Mouse (Mus musculus) midbrain, embryonic 11.5 days (tissue): ENCODE results near the gene Adssl1. TPM values are rescaled to one million over a fixed set of nuclear protein-coding genes. Genes with fewer than 3 reads are reported as not detected.

Experiments
- ATAC-seq: fragments of 200-750 bp; cut with Nextera tagmentation; 2 replicates; pipeline ENCODE4 v1.8.0; 2017; ENCODE audit warnings: moderate TSS enrichment, moderate library complexity; ENCODE audit not compliant: low FRiP score
- DNase-seq: peaks from one replicate; pipeline ENCODE4 v3.0.0; 2015; ENCODE audit warnings: low spot score; ENCODE audit errors: missing footprints
- H3K27ac ChIP-seq: fragments of 300-500 bp; sonication (generic); 2 replicates; pipeline ENCODE4 v1.5.1; 2014; ENCODE audit warnings: low read depth, low read length
- H3K27me3 ChIP-seq: fragments of 300-500 bp; sonication (generic); 2 replicates; pipeline ENCODE4 v1.6.1; 2014; ENCODE audit warnings: mild to moderate bottlenecking, low read length, moderate library complexity, mixed read lengths; ENCODE audit not compliant: control insufficient read depth, insufficient read depth
- H3K36me3 ChIP-seq: fragments of 300-500 bp; sonication (generic); 2 replicates; pipeline ENCODE4 v1.6.1; 2014; ENCODE audit warnings: mild to moderate bottlenecking, low read length, moderate library complexity, mixed read lengths; ENCODE audit not compliant: control insufficient read depth, insufficient read depth
- H3K4me1 ChIP-seq: fragments of 300-500 bp; sonication (generic); 2 replicates; pipeline ENCODE4 v1.6.1; 2014; ENCODE audit warnings: low read length; ENCODE audit not compliant: control insufficient read depth, insufficient read depth
- H3K4me2 ChIP-seq: fragments of 300-500 bp; sonication (generic); 2 replicates; pipeline ENCODE4 v1.6.1; 2014; ENCODE audit warnings: mild to moderate bottlenecking, moderate library complexity
- H3K4me3 ChIP-seq: fragments of 300-500 bp; sonication (generic); 2 replicates; pipeline ENCODE4 v1.5.1; 2014; ENCODE audit warnings: low read depth, low read length
- H3K9ac ChIP-seq: fragments of 300-500 bp; sonication (generic); 2 replicates; pipeline ENCODE4 v1.6.1; 2014; ENCODE audit warnings: low read length
- H3K9me3 ChIP-seq: fragments of 300-500 bp; sonication (generic); 2 replicates; pipeline ENCODE4 v1.6.1; 2016; ENCODE audit warnings: low read length; ENCODE audit not compliant: control insufficient read depth
- WGBS: fragments of 180-500 bp; shearing (Covaris S2); extraction: QIAGEN DNeasy Blood & Tissue Kit; methylation state at CpG from one replicate; pipeline ENCODE4 v1.1.7; 2014; 5-methylcytosine and 5-hydroxymethylcytosine counted together
- polyA plus RNA-seq: library from polyadenylated mRNA; unstranded; fragments of >200 nt; fragmentation: Nextera tagmentation; extraction: Ambion mirVana; gene quantifications from 2 replicates; pipeline ENCODE4 v1.2.1, GENCODE M21; 2014

Gene Adssl1
- polyA plus RNA-seq, 1 experiment from 2014 or later = 2.7 TPM

- Histone ChIP-seq H3K4me3 (no peak overlapping the region), H3K9ac (peak overlapping the region; percentile 39), H3K4me1 (peaks cover 56% of the 10 kb centered on the region), H3K27me3 (no peaks in the 10 kb centered on the region), H3K4me2 (peak overlapping the region; percentile 1; the same call in 1 of the 2 replicates), H3K9me3 (no peaks in the 10 kb centered on the region), H3K36me3 (peaks cover 31% of the 10 kb centered on the region), H3K27ac (peak overlapping the region; percentile 82)
- 34% methylated on average over 2 of the region's 2 CpGs for WGBS
- DNase-seq (no peak), ATAC-seq (peak; percentile 74)
Measured at GRCm38 (mm10) chr12:112664124-112664523, 44.3 kb downstream of the Adssl1 start.

GRCm38 (mm10) chr12:112664656-112665055 lies 44.8 kb downstream of the Adssl1 start:
- peak overlapping the region; percentile 27; the same call in 1 of the 2 replicates for H3K9ac ChIP-seq
- no peak for ATAC-seq
- 74% methylated on average over 5 of the region's 5 CpGs for WGBS
- H3K4me2 ChIP-seq = 0 out of 2 replicates have a peak overlapping the region, but pooled peaks have one; percentile 4
- peaks cover 32% of the 10 kb centered on the region for H3K36me3 ChIP-seq
- peak overlapping the region; percentile 82 for H3K27ac ChIP-seq
- no peaks in the 10 kb centered on the region for H3K27me3 ChIP-seq
- H3K9me3 ChIP-seq = no peaks in the 10 kb centered on the region
- H3K4me1 ChIP-seq = peaks cover 56% of the 10 kb centered on the region
- no peak overlapping the region for H3K4me3 ChIP-seq
- DNase-seq = no peak

GRCm38 (mm10) chr12:112665445-112665844 lies 45.6 kb downstream of the Adssl1 start:
- ATAC-seq = no peak
- no peaks in the 10 kb centered on the region for H3K9me3 ChIP-seq
- H3K27ac ChIP-seq = peak overlapping the region; percentile 82
- H3K36me3 ChIP-seq = peaks cover 32% of the 10 kb centered on the region
- no peaks in the 10 kb centered on the region for H3K27me3 ChIP-seq
- peaks cover 52% of the 10 kb centered on the region for H3K4me1 ChIP-seq
- no peak overlapping the region for H3K4me3 ChIP-seq
- peak overlapping the region; percentile 27 for H3K9ac ChIP-seq
- no peak for DNase-seq
- no peak overlapping the region for H3K4me2 ChIP-seq
- 86% methylated on average over 18 of the region's 18 CpGs for WGBS

GRCm38 (mm10) chr12:112665881-112666544 lies 46.2 kb downstream of the Adssl1 start:
- peak overlapping the region; percentile 82 for H3K27ac ChIP-seq
- no peak overlapping the region for H3K4me3 ChIP-seq
- no peak for ATAC-seq
- H3K9me3 ChIP-seq = no peaks in the 10 kb centered on the region
- H3K4me1 ChIP-seq = peaks cover 51% of the 10 kb centered on the region
- no peak overlapping the region for H3K4me2 ChIP-seq
- H3K36me3 ChIP-seq = peaks cover 36% of the 10 kb centered on the region
- H3K9ac ChIP-seq = peak overlapping the region; percentile 27; the same call in 1 of the 2 replicates
- WGBS = 93% methylated on average over 9 of the region's 9 CpGs
- DNase-seq = no peak
- H3K27me3 ChIP-seq = no peaks in the 10 kb centered on the region

- H3K9ac ChIP-seq = no peak overlapping the region
- H3K27ac ChIP-seq = no peak overlapping the region
- H3K4me1 ChIP-seq = peaks cover 53% of the 10 kb centered on the region
- no peak overlapping the region for H3K4me3 ChIP-seq
- WGBS = 84% methylated on average over 10 of the region's 10 CpGs
- H3K9me3 ChIP-seq = no peaks in the 10 kb centered on the region
- H3K27me3 ChIP-seq = no peaks in the 10 kb centered on the region
- peaks cover 30% of the 10 kb centered on the region for H3K36me3 ChIP-seq
- no peak for ATAC-seq
- no peak for DNase-seq
- no peak overlapping the region for H3K4me2 ChIP-seq
Measured at GRCm38 (mm10) chr12:112667619-112668297, 47.9 kb downstream of the Adssl1 start.

- Histone ChIP-seq H3K27me3 (no peaks in the 10 kb centered on the region), H3K4me3 (no peak overlapping the region), H3K27ac (0 out of 2 replicates have a peak overlapping the region, but pooled peaks have one; percentile 2), H3K4me2 (peak overlapping the region; percentile 11; the same call in 1 of the 2 replicates), H3K36me3 (peaks cover 27% of the 10 kb centered on the region), H3K9me3 (no peaks in the 10 kb centered on the region), H3K9ac (peak overlapping the region; percentile 1; the same call in 1 of the 2 replicates), H3K4me1 (peaks cover 36% of the 10 kb centered on the region)
- ATAC-seq = no peak
- DNase-seq = no peak
- WGBS = 52% methylated on average over 9 of the region's 9 CpGs
Measured at GRCm38 (mm10) chr12:112670718-112671393, 51.0 kb downstream of the Adssl1 start.

- WGBS = 80% methylated on average over 7 of the region's 7 CpGs
- Histone ChIP-seq H3K9ac (peak overlapping the region; percentile 2; the same call in 1 of the 2 replicates), H3K4me2 (peak overlapping the region; percentile 86), H3K4me1 (peaks cover 35% of the 10 kb centered on the region), H3K9me3 (no peaks in the 10 kb centered on the region), H3K4me3 (no peak overlapping the region), H3K36me3 (peaks cover 22% of the 10 kb centered on the region), H3K27ac (peak overlapping the region; percentile 2), H3K27me3 (no peaks in the 10 kb centered on the region)
- ATAC-seq (no peak), DNase-seq (no peak)
Measured at GRCm38 (mm10) chr12:112671891-112672290, 52.0 kb downstream of the Adssl1 start.

- WGBS = 8% methylated on average over 21 of the region's 21 CpGs
- ATAC-seq = peak; percentile 57
- Histone ChIP-seq H3K36me3 (peaks cover 16% of the 10 kb centered on the region), H3K27ac (peak overlapping the region; percentile 92), H3K4me3 (peak overlapping the region; percentile 98), H3K27me3 (peaks cover 7% of the 10 kb centered on the region; the same call in 1 of the 2 replicates), H3K4me2 (peak overlapping the region; percentile 86), H3K4me1 (peaks cover 37% of the 10 kb centered on the region), H3K9me3 (no peaks in the 10 kb centered on the region), H3K9ac (peak overlapping the region; percentile 100)
- peak; percentile 95 for DNase-seq
Measured at GRCm38 (mm10) chr12:112672744-112673575, 53.1 kb downstream of the Adssl1 start.
